Mouse (Mus musculus): ENCODE results near the gene Prkg1.
A peak's percentile ranks its signal among the peaks of the same experiment; 100 is the strongest.
"Not testable (repeated sequence)": the region's sequence is repeated elsewhere in the genome, so short reads cannot be mapped to it uniquely, and the experiment has no call there.

Gene Prkg1

DNA sequence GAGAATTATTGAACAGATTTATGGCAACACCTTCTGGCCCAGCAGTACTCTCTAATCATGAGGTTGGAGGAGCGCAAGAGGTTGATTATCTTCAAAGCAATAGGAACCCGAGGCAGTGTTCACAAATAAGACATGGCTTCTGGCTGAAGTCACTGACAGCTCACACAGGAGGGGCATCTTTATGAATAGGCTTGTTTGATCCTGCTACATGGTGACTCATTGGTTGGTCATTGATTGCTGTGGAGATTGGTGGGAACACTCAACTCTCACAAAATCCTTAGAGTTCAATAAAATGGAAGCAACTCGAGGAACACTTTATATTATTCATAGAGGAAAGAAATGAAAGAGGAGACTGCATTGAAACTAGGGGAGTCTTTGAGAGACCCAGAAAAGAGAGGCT is 322.5 kb downstream of the Prkg1 start:
- DNase-seq (ENCODE audit: inconsistent age in 2 of 2, low spot score in 1 of 2), result no peak

DNA sequence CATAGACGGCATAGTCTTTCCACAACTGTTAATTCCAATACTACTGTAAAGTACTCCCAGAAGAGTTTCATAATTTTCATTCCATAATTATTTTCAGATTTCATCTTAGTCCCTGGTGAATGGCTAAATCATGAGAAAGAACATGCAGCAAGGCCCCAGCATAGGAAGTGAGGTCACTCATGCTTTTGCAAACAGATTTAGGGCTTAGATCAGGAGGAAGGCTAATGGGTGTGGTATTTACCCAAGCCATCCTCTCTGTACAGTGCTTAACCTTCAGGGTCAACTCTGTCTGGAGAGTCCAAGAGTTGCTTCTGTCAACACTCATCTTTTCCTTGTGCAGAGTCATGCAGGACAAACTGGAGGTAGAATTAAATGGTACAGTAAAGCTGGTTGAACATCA is 331.4 kb downstream of the Prkg1 start:
- no peak for DNase-seq (ENCODE audit: inconsistent age in 2 of 2, low spot score in 1 of 2)

DNA sequence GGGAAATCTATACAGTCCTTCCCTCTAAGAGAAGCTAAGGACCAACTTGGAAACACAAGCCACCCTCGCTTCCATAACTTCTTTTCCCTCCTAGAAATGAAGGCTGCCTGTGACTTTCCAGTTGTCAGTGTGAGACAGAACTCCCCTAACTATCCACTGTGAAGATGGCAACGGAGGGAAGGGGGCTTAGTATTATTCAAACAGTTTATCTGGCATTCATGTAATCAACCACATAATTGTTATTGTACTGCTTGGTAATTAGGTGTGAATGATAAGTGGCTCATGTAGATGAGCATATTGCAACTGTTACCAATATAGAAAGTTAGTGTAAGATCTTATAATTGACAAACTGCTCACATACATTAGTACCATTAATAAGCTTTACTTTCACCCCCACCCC is 333.4 kb downstream of the Prkg1 start:
- no peak for DNase-seq (ENCODE audit: inconsistent age in 2 of 2, low spot score in 1 of 2)

DNA sequence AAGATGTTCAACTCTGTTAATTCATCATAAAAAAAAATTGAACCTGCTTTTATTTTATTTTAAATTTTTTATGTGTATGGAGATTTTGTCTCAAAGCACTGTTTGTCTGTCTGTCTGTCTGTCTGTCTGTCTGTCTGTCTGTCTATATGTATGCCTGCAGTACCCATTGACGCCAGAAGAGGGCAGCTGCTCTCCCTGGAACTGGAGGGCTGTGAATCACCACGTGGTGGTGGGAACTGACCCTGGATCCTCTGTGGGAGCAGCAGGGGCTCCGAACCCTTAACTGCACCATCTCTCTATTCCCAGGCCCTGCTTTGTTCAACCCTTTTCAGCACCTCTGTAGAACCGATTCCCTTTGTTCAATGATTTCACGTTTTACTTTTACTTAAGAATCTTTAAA is 338.7 kb downstream of the Prkg1 start:
- no peak for DNase-seq (ENCODE audit: inconsistent age in 2 of 2, low spot score in 1 of 2)

DNA sequence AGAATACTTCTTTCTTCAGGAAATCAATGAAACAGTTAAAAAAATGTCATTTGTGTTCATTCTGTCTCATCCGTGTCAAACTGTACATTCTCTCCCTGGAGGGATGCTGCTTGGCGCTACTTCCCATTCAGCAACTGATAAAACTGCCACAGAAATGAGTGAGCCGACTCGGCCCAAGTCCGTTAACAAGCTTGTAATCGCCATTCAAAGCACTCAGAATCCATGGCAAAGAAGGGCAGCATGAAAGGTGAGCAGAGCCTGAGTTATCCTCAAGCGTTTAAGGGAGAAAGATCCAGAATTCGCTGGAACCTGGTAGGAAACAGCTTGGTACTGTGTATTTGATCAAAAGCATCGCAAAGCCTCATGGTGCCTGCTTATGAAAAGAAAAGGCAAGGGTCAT is 339.6 kb downstream of the Prkg1 start:
- DNase-seq (ENCODE audit: inconsistent age in 2 of 2, low spot score in 1 of 2), result no peak

DNA sequence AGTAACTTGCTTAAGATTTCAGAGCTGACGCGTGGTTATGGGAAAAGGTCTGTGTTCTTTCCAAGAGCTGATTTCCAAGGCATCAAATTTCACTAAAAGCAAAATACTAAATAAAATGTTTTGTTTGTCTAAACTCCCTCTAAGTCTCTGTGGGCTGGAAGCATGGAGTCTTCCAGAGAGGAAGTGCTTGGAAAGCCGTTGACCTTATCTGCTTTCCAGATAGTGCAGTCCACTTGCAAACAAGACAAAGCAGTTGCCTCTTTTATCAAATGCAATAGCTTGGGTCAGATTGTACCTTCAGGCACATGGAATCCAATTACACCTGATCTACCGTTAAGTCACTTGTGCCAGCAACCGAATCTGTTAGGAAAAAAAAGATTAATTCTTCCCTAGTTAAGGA is 340.5 kb downstream of the Prkg1 start:
- peak in 1 of 2 experiments; percentile 30 for DNase-seq (ENCODE audit: inconsistent age in 2 of 2, low spot score in 1 of 2)

DNA sequence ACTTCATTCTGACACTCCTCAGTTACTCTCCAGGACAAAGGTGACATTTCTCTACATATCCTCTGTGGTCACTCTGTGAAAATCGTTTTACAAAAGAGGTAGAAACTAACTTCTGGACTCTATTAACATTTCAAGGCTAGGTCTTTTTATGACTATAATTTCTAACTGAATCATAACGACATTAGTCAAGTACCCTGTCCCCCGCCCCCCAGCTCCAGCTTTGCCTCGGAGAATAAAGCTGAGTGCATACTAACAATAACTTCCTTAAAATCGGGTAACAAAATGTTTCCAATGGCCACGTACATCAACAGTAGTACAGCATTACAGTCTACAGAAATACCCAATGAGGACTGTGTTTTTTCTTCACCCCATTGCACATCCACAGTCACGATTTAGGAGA is 351.3 kb downstream of the Prkg1 start:
- DNase-seq (ENCODE audit: inconsistent age in 2 of 2, low spot score in 1 of 2), result peak in 1 of 2 experiments; percentile 54

DNA sequence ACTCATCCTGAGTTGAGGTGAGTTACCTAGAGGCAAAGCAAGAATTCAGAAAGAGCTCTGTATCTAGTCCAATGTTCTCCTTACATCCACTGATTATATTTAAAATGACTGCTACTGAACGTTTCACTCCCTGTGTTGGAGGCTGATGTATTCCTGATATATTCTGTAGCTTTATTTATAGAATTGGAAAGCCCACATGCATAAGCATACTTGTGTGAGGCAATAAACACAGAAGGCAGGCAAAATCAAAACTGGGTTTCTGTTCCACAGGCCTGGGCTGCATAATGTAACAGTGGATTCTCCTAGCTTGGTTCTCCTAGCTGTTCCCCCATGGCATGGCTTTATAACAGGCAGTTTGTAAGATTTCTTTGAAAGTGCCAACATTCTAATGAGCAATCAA is 368.7 kb downstream of the Prkg1 start:
- no peak for DNase-seq (ENCODE audit: inconsistent age in 2 of 2, low spot score in 1 of 2)

DNA sequence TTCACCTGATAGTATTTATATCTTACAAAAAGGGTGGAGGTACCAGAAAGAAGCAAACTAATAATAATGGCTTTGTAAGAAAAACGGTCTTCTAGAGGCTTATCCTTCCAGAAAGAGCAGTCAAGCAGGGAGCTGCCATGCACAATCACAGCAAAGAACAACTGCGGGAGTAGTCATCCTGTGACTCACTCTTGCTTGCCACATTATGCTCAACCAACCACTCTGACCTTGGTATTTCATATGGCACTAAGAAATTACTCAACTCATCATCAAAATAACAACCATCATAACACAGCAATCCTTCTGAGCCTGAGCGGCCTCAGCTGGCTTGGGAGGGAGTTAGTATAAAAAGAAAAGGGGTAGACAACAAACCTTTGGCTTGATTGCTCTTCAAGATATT is 379.5 kb downstream of the Prkg1 start:
- peak; percentile 67 to 82 for DNase-seq (ENCODE audit: inconsistent age in 2 of 2, low spot score in 1 of 2)

DNA sequence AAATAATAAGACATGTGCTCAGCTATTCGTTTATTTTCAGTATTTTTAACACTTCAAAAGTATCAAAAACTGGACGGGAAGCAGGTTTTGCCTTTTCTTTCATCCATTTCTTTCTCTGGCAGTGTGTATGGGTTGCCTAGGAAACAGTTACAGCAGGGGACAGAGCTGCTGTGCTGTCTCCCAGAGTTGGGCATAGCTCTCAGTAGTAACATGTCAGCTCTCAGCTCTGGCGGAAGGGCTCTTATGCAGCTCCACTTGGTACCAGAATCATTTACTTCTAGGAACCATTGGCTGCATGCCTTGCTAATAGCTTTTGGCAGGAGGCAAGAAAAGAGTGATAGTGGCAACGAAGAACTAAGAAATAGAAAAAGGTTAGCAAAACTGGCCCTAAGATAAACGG is 381.0 kb downstream of the Prkg1 start:
- peak in 1 of 2 experiments; percentile 46 for DNase-seq (ENCODE audit: inconsistent age in 2 of 2, low spot score in 1 of 2)

DNA sequence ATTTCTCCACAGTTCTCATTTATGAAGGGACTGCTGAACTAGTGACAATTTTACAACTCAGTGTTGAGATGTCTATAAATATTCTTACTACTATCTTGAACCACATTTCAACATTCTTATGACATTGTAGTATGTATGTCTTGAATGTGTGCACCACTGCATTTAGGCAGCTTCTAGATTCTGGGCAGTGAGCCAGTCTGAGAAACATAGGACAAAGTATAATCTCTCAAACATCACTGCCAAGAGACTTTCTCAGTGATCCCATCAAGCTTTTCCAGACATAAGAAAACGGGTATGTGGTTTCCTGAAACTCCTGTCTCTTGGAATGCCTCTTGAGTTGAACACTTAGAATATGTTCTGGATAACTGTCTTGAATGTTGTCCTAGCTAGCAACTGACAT is 394.7 kb downstream of the Prkg1 start:
- DNase-seq (ENCODE audit: inconsistent age in 2 of 2, low spot score in 1 of 2), result no peak

DNA sequence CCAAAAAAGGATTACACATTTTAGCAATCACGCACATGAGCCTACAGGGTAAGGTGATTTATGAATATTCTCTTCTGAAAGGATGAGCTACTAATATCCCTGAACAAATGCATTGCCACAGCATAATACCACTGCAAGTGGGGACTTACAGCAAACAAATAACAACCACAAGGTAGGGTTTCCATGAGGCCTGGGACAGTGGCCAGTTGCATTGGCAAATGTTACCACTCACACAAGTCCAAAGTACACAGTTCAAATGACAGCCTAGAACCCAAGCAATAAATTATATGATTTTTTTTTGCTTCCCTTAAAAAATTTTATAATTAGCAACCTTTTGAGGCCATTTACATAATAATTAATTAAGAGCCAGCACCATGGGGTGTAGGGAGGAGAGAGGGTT is 395.7 kb downstream of the Prkg1 start:
- no peak for DNase-seq (ENCODE audit: inconsistent age in 2 of 2, low spot score in 1 of 2)

DNA sequence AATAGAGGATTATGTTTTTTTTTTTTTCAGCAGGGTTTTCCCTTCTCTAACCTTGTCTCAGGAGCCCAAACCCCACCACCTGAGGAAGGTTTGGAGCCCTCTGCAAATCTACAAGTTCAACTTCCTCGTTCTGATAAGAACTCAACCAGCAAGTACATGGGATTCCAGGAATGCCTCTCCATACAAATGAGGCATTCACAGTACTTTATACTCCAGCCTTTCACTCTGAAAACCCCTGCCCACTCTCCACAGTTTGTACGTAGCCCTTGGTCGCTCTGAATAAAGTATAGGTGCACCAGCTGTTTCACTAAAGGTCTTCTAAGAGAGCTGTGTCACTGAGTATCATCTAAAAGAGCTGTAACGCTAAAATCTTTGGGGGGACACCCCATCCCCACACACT is 402.8 kb downstream of the Prkg1 start:
- DNase-seq (ENCODE audit: inconsistent age in 2 of 2, low spot score in 1 of 2), result no peak

DNA sequence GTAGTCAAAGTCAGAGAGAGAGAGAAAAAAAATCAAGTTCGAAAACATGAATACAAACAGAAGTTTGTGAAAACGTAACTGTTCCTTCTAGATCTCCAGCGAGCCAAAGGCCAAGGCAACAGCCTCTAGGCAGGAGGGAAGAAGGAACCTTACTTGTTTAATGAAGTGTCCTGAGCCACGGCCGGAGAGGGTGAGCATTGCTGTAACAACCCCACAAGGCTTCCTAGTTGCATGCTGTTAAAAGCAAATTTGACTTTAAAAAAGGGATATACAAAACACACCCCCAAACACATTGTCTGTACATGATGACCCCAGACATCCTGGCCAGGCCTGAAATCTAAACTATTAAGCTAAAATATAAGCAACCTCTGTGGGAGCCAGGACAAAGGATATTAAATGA is 403.3 kb downstream of the Prkg1 start:
- peak in 1 of 2 experiments; percentile 21 for DNase-seq (ENCODE audit: inconsistent age in 2 of 2, low spot score in 1 of 2)

DNA sequence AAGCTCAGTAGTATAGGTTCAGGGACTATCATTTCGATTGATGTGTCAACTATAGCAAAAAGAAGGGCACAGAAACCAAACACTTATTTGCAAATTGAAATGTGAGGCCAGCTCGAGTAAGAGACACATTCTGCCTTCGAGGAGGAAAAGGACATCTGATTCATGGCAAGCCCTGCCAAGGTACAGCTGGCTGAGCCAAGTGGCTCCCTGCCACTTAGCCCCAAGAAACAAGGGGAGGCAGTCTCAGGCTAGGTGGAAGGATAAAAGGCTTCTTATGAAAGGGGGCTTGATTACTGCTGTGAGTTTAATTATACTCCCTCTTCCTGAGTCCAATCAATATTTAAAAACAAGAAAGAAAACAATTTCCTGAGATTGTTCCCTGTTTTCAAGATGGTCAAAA is 403.7 kb downstream of the Prkg1 start:
- peak; percentile 67 to 87 for DNase-seq (ENCODE audit: inconsistent age in 2 of 2, low spot score in 1 of 2)

DNA sequence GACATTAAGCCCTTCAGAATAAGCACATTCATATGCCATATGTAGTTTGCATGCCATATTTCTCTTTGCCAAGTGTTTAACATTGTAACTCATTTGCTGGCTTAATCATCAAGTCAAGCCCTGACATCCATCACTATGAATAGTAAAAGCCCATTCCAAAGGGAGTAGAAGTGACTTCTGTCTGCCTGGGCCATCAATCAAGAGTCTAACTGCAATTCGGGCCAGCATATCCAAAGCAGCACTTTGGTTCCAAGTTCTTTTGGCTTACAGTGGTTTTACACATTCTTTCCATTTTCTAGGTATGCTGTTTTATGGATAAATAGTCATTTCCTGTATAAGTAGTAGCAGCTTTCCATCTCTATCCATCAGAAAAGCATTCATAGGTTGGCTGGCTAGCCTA is 409.9 kb downstream of the Prkg1 start:
- DNase-seq (ENCODE audit: inconsistent age in 2 of 2, low spot score in 1 of 2), result no peak

DNA sequence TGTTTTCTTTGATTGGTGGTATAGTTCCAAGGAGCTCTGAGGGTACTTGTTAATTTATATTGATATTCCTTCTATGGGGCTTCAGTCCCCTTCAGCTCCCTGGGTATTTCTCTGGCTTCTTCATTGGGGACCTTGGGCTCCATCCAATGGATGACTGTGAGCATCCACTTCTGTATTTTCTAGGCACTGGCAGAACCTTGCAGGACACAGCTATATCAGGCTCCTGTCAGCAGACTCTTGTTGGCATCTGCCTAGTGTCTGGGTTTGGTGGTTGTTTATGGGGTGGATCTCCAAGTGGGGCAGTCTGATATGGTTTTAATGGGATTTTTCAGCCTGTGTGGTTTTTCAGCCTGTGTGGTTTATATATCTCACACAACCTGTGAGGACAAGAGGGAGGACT is 412.0 kb downstream of the Prkg1 start:
- DNase-seq (ENCODE audit: inconsistent age in 2 of 2, low spot score in 1 of 2), result not testable (repeated sequence)

DNA sequence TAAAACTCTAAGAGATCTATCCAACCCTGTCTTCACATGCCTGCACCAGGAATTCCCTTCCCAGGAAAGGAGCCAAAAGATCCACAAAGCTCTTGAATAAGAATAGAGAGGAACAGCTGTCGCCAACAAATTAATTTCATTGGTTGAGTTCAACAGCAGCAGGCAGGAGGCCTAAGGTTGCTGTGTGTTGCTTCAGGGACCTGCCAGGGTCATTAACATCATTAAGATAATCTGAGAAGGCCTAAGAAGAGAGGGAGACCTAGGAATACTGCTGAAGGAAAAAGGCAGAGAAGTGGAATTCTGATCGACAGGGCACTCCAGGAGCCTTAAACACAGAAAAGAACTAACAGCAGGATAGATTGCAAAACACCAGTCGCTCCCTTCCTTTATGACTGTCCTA is 413.0 kb downstream of the Prkg1 start:
- DNase-seq (ENCODE audit: inconsistent age in 2 of 2, low spot score in 1 of 2), result no peak

DNA sequence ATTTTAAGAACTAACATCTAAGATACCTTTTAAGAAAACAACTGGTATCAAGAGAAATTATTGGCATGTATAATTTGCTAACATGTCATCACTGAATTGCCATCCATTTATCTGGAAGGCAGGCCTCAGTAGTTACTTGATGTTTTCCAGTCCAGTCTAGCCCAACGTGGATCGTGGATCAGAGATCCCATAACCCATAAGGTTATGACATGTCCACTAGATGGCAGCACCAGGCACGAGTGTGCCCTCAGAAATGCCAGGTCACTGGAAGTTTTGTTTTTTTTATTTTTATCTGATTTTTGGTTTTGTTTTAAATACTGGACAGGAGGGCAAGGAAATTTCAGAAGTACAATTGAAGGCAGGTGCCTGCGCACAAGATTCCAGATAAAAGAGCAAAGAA is 422.7 kb downstream of the Prkg1 start:
- peak; percentile 47 to 84 for DNase-seq (ENCODE audit: inconsistent age in 2 of 2, low spot score in 1 of 2)

DNA sequence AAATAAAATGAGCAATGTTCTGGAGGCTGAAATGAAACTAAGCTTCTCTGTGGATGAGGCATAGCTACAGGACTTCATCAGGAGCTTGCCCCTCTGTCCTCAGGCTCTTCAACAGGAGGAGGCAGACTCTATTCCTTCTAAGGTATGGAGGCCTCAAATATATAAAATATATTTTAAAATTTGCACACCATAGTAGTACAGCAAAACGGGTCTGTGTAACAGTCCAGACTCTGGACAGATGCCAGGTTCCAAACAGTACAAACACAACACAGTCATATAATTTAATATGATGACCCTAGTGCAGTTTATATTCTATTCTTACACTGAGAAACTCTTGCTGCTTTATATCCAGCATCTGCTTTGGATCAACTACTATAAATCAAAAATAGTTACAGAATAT is 423.9 kb downstream of the Prkg1 start:
- peak in 1 of 2 experiments; percentile 32 for DNase-seq (ENCODE audit: inconsistent age in 2 of 2, low spot score in 1 of 2)

DNA sequence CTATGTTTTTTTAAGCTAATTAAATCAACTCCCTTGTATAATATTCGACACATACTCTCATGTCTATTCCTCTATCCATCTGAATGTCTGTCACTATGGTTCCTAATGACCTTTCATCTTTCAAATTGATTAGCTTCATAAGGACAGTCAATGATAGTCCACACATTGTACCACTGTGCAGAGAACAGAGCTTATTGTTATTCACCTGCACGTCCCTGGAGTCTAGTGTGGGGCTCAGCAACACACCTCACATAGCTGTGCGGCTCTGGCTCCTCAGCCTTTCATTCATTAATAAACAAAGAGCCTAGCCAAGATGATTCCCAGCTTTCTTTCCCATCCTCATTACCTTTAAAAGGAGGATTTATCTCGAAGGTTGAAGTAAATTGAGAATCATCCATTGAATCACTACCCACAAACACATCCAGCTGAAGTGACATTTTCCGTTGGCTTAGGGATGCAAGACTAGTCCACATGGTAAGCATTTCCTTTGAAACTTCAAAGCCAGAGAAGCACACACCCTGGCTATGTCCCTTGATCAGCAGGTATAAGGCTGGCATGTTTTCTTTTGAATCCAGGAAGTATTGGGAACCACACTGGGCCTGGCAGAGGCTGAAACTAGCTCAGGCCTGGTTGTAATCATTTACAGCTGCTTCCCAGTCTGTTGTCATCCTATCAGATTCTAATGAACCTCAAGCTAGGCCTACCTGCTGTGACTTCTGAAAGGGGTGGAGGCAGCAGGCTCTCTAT is 426.3 kb downstream of the Prkg1 start:
- DNase-seq (ENCODE audit: inconsistent age in 2 of 2, low spot score in 1 of 2), result no peak

DNA sequence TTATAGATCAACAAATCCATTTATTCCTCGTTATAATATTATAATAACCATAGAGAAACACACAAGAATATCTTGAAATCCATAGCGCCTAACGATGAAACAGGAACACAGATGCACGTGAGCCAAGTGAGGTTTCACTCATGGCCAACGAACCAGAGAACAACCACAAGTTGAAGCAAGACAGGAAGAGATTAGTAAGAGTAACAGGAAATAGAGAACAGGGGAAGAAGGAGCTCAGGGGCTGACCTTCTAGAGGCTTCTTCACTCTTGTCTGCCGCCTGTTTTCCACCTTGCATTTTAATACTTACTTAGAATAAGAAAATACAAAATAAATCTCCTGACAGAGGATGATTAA is 427.0 kb downstream of the Prkg1 start:
- no peak for DNase-seq (ENCODE audit: inconsistent age in 2 of 2, low spot score in 1 of 2)

DNA sequence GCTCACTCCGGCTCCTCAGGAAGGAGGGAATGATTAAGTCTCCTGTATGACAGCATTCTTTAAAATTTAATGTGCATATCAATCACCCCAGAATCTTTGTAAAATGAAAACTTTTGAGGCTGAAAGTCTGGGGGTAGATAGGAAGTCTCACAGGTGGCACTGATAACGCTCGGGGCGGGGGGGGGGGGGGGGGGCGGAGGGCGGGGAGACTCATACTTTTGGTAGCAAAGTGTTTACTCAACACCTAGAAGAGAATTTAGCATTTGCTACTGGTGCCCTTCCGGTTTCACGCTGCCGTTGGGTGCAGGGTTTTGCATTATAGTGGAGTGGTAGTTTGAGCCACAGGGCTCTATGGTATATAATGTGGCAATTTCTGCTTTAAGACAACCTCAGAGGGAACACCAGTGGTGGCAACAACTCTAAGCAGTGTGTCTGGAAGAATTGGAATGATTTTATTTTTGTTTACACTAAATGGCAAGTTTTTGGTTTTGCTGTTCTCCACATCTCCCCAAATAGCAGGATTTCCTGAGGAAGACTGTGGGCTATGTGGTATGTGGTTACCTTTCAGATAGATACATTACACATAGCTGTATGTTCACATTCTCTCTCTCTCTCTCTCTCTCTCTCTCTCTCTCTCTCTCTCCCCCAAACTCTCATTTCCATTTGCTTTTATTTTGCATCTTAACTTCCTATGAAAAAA is 427.5 kb downstream of the Prkg1 start:
- no peak for DNase-seq (ENCODE audit: inconsistent age in 2 of 2, low spot score in 1 of 2)

Measured in adrenal gland, adult (tissue).